Mouse (Mus musculus): ENCODE measurements around the gene Mief2.

Mief2 gene

GRCm38 (mm10) chr11:60728260-60728761 lies at the start of gene Mief2:
Mief2 (plus strand) TSS chr11:60728398.
- DNase-seq: peak; percentile 90 to 93

GRCm38 (mm10) chr11:60696165-60696564 lies 32.0 kb upstream of the Mief2 start:
- peak in 1 of 2 experiments; percentile 31 for DNase-seq

GRCm38 (mm10) chr11:60697561-60697960 lies 30.6 kb upstream of the Mief2 start:
- peak in 1 of 2 experiments; percentile 14 for DNase-seq

GRCm38 (mm10) chr11:60698806-60699523 lies 29.2 kb upstream of the Mief2 start:
- no peak for DNase-seq

GRCm38 (mm10) chr11:60699524-60700075 lies 28.6 kb upstream of the Mief2 start, which contains the start of gene Llgl1:
Llgl1 (plus strand) TSS chr11:60699723.
- peak; percentile 83 to 87 for DNase-seq

GRCm38 (mm10) chr11:60700320-60701185 lies 27.6 kb upstream of the Mief2 start:
- DNase-seq: no peak

- DNase-seq: no peak
These were observed 26.6 kb upstream of the Mief2 start for GRCm38 (mm10) chr11:60701611-60702010.

GRCm38 (mm10) chr11:60703131-60703530 lies 25.1 kb upstream of the Mief2 start:
- DNase-seq: peak; percentile 77 to 78

GRCm38 (mm10) chr11:60704023-60704880 lies 23.9 kb upstream of the Mief2 start:
- no peak for DNase-seq

- DNase-seq: no peak
These were observed 22.9 kb upstream of the Mief2 start for GRCm38 (mm10) chr11:60705255-60705654.

GRCm38 (mm10) chr11:60706076-60706475 lies 22.1 kb upstream of the Mief2 start:
- DNase-seq: no peak

- DNase-seq: no peak
These were observed 21.3 kb upstream of the Mief2 start for GRCm38 (mm10) chr11:60706696-60707480.

GRCm38 (mm10) chr11:60707672-60708071 lies 20.5 kb upstream of the Mief2 start:
- DNase-seq: no peak

- no peak for DNase-seq
These were observed 19.6 kb upstream of the Mief2 start for GRCm38 (mm10) chr11:60708631-60709030.

GRCm38 (mm10) chr11:60709481-60710465 lies 18.4 kb upstream of the Mief2 start:
- no peak for DNase-seq

- DNase-seq: no peak
These were observed 17.0 kb upstream of the Mief2 start for GRCm38 (mm10) chr11:60711218-60711617.

- no peak for DNase-seq
These were observed 16.2 kb upstream of the Mief2 start for GRCm38 (mm10) chr11:60712040-60712439.

- DNase-seq: no peak
These were observed 15.5 kb upstream of the Mief2 start for GRCm38 (mm10) chr11:60712639-60713255.

- DNase-seq: no peak
These were observed 12.4 kb upstream of the Mief2 start for GRCm38 (mm10) chr11:60715833-60716232.

- DNase-seq: no peak
These were observed 8.9 kb upstream of the Mief2 start for GRCm38 (mm10) chr11:60719263-60719662.
